In the genomic region with DNA sequence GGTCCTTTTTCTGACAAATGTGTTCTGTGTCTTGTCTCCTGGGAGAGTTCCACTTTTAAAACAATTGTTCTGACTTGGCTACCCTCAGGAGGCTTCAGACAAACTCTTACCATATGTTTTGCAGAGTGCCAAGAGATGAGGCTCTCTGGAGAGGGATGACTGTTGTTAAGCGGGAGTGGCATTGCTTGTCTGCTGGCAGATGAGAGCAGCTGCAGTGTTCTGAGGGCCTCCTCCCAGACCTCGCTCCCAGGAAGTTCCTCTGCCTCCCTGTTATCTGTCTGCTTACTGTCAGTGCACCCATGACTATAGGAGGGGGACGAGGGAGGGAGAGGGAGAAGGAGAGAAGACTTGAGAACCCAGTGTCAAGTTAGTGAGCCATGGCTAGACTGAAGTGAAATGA, we compare ENCODE assay signal across 20 mouse cellular contexts.
A peak's percentile ranks its signal among the peaks of the same experiment; 100 is the strongest.
DNase-seq lines count a peak whose midpoint lies in the region; ATAC-seq and TF ChIP-seq lines count a peak whose summit lies in the region.
"Had no signal": no experiment of that assay in that cellular context is flagged by ENCODE, and none has a peak within 500 bp of the region (broad histone marks: within the 10 kb centered on the region; RNA-seq: fewer than 3 reads in every experiment).

No protein-coding gene starts in this region.

- peaks cover 36% of the 10 kb centered on the region for H3K4me1 ChIP-seq in hindbrain, embryonic 14.5 days (replicated peaks; ENCODE audit: control insufficient read depth, insufficient read depth, low read length)
- H3K4me1 ChIP-seq in hindbrain, embryonic 10.5 days (replicated peaks): peaks cover 45% of the 10 kb centered on the region
- H3K4me1 ChIP-seq in neural tube, embryonic 14.5 days (ENCODE audit: control insufficient read depth, insufficient read depth, low read length): peaks cover 26% of the 10 kb centered on the region
- H3K4me1 ChIP-seq in liver, embryonic 14.5 days (replicated peaks; ENCODE audit: control insufficient read depth in 2 of 2, insufficient read depth in 2 of 2, low read length in 1 of 2): peaks cover 6 to 31% of the 10 kb centered on the region in 2 experiments

- no peak overlapping the region for H3K4me2 ChIP-seq in hindbrain, embryonic 14.5 days (replicated peaks)
- no peak overlapping the region for H3K4me2 ChIP-seq in neural tube, embryonic 14.5 days (ENCODE audit: low read depth, low read length)
- no peak overlapping the region for H3K4me2 ChIP-seq in liver, embryonic 14.5 days (ENCODE audit: low read depth)
- H3K4me2 ChIP-seq: hindbrain, embryonic 12.5 days; stomach, embryonic 15.5 days had no signal

- no peak overlapping the region for H3K27ac ChIP-seq in hindbrain, embryonic 14.5 days
- no peak overlapping the region for H3K27ac ChIP-seq in hindbrain, embryonic 10.5 days
- no peak overlapping the region for H3K27ac ChIP-seq in neural tube, embryonic 14.5 days (ENCODE audit: low read depth, low read length)
- H3K27ac ChIP-seq in liver, embryonic 14.5 days: no peak overlapping the region
- H3K27ac ChIP-seq: hindbrain, embryonic 12.5 days; midbrain, embryonic 10.5 days had no signal

- no peak overlapping the region for H3K4me3 ChIP-seq in hindbrain, embryonic 14.5 days (replicated peaks; ENCODE audit: low read length)
- H3K4me3 ChIP-seq in hindbrain, embryonic 10.5 days: no peak overlapping the region
- no peak overlapping the region for H3K4me3 ChIP-seq in neural tube, embryonic 14.5 days (ENCODE audit: low read depth, low read length)
- H3K4me3 ChIP-seq in liver, embryonic 14.5 days (ENCODE audit: insufficient read depth in 1 of 2, low read depth in 2 of 2, low read length in 2 of 2): no peak overlapping the region
- H3K4me3 ChIP-seq: hindbrain, embryonic 12.5 days; midbrain, embryonic 10.5 days; stomach, embryonic 15.5 days had no signal

- H3K9ac ChIP-seq in hindbrain, embryonic 14.5 days: no peak overlapping the region
- H3K9ac ChIP-seq in neural tube, embryonic 14.5 days (replicated peaks; ENCODE audit: low read depth, low read length): no peak overlapping the region
- no peak overlapping the region for H3K9ac ChIP-seq in liver, embryonic 14.5 days (replicated peaks)
- H3K9ac ChIP-seq: hindbrain, embryonic 12.5 days; stomach, embryonic 15.5 days had no signal

- WGBS in hindbrain, embryonic 14.5 days: 66% methylated on average over 3 of the region's 3 CpGs
- 73% methylated on average over 3 of the region's 3 CpGs for WGBS in hindbrain, embryonic 10.5 days
- WGBS in neural tube, embryonic 14.5 days: 57% methylated on average over 3 of the region's 3 CpGs
- WGBS in liver, embryonic 14.5 days (ENCODE audit: insufficient replicate concordance): 12% methylated on average over 3 of the region's 3 CpGs

- peaks cover 20% of the 10 kb centered on the region for H3K36me3 ChIP-seq in hindbrain, embryonic 14.5 days (replicated peaks; ENCODE audit: control insufficient read depth, insufficient read depth)
- H3K36me3 ChIP-seq in hindbrain, embryonic 10.5 days: peaks cover 58% of the 10 kb centered on the region
- no peaks in the 10 kb centered on the region for H3K36me3 ChIP-seq in neural tube, embryonic 14.5 days (ENCODE audit: control insufficient read depth, insufficient read depth, low read length)
- no peaks in the 10 kb centered on the region for H3K36me3 ChIP-seq in liver, embryonic 14.5 days (replicated peaks; ENCODE audit: control insufficient read depth, insufficient read depth, low read depth)
- H3K36me3 ChIP-seq: stomach, embryonic 15.5 days had no signal

- DNase-seq in hindbrain, embryonic 14.5 days (ENCODE audit: low spot score): peak; percentile 23
- DNase-seq in hindbrain, embryonic 10.5 days (ENCODE audit: low spot score): no peak
- no peak for DNase-seq in neural tube, embryonic 10.5 days (ENCODE audit: extremely low spot score, low spot score)
- DNase-seq in liver, embryonic 14.5 days (ENCODE audit: low read depth in 3 of 3, low spot score in 3 of 3): no peak
- no peak for DNase-seq in left cerebral cortex, adult 11 months (ENCODE audit: low spot score)
- DNase-seq in kidney, postnatal 25 days: no peak
- DNase-seq: adrenal gland, postnatal 14 days; cerebellum, adult 18-20 months; cerebellum, postnatal 36 days; gastrocnemius, postnatal 10 days; kidney, adult 18-20 months; kidney, postnatal 14 days; lung, postnatal 10 days; thymus, postnatal 36 days had no signal

- no peaks in the 10 kb centered on the region for H3K27me3 ChIP-seq in hindbrain, embryonic 14.5 days (ENCODE audit: control insufficient read depth, insufficient read depth, low read length)
- H3K27me3 ChIP-seq in hindbrain, embryonic 10.5 days (ENCODE audit: insufficient read depth, poor library complexity, severe bottlenecking): no peaks in the 10 kb centered on the region
- H3K27me3 ChIP-seq in neural tube, embryonic 14.5 days (ENCODE audit: control insufficient read depth, insufficient read depth, low read length): no peaks in the 10 kb centered on the region
- H3K27me3 ChIP-seq in liver, embryonic 14.5 days (ENCODE audit: control insufficient read depth, insufficient read depth, low read length): no peaks in the 10 kb centered on the region
- H3K27me3 ChIP-seq: hindbrain, embryonic 12.5 days; Patski; stomach, embryonic 15.5 days had no signal

- H3K9me3 ChIP-seq in hindbrain, embryonic 14.5 days (ENCODE audit: control insufficient read depth, low read length): no peaks in the 10 kb centered on the region
- H3K9me3 ChIP-seq in hindbrain, embryonic 10.5 days: no peaks in the 10 kb centered on the region
- H3K9me3 ChIP-seq in neural tube, embryonic 14.5 days (ENCODE audit: control insufficient read depth, low read length): no peaks in the 10 kb centered on the region
- H3K9me3 ChIP-seq in liver, embryonic 14.5 days (ENCODE audit: control insufficient read depth, low read length): no peaks in the 10 kb centered on the region
- H3K9me3 ChIP-seq: hindbrain, embryonic 12.5 days; midbrain, embryonic 10.5 days; stomach, embryonic 15.5 days had no signal

- no peak for TF ChIP-seq CTCF in liver, embryonic 14.5 days (IDR thresholded peaks at IDR 0.05; ENCODE audit: low read depth)

- no peak for TF ChIP-seq EP300 in liver, embryonic 14.5 days (IDR thresholded peaks at IDR 0.05; ENCODE audit: low read depth)

- no peak for ATAC-seq in hindbrain, embryonic 14.5 days (ENCODE audit: low FRiP score)
- 0 out of 2 replicates have a peak, but pooled peaks have one; percentile 19 for ATAC-seq in neural tube, embryonic 14.5 days (ENCODE audit: low read depth)
- ATAC-seq in liver, embryonic 14.5 days (ENCODE audit: insufficient read depth): peak; percentile 58; the same call in 1 of the 2 replicates
- ATAC-seq: activated CD4-positive, CD25-positive, alpha-beta regulatory T cell, adult 4 months; Patski had no signal
